Mouse (Mus musculus) urinary bladder, adult 18-20 months (tissue): ENCODE results near the gene Nup54.

Source experiments
- DNase-seq, 2 experiments: peaks; one replicate each; pipeline ENCODE4 v3.0.0; 2022; ENCODE audit warnings: low spot score in 2 of 2, mixed read lengths in 2 of 2

Gene Nup54

DNA sequence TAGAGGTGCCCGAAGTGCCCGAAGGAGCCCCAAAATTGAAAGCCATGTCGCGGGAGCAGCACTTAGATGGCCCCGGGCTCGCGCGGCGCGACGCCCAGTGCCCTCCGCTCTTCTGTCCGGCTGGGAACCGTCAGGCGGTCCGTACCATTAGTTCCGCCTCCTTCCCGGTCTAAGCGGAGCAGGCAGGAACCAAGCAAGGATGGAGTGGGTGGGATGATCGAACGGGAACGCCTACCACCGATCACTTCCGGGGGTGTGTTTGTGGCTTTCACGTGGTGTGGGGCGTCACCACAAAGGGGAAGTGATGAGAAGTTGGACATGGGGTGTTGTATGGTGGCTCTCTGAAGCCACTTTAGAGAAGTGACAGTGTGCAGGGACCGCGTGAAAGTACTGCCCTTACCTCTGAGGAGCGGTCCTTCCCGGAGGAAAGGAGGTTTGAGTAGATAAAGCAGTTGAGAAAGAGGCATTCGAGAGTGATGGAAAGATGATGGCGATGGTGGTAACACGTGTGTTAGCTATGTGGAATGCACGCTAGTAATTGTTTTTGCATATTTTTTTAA is at the start of gene Nup54:
Gene Nup54 (minus strand): TSS at position 195 of the 560 bp plus-strand sequence.
- peak; percentile 93 to 95 for DNase-seq

DNA sequence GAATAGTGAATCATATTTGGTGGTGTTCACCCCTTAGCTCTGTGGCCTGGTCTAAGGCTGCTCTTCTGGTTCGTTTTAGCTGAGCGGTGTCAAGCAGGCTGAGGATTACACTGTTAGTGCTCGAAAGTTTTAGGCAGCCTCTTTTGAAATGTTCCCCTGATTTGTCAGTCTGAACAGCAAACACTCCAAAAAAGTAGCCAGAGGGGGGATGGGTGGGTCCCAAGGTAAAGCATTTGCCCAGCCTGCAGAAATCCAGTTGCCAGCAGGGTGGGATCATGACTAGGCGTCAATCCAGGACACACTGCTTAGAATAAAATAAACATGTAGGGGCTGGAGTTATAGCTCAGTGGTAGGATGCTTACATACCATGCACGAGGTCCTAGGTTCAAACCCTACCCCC is 37.8 kb upstream of the Nup54 start:
- DNase-seq: no peak

DNA sequence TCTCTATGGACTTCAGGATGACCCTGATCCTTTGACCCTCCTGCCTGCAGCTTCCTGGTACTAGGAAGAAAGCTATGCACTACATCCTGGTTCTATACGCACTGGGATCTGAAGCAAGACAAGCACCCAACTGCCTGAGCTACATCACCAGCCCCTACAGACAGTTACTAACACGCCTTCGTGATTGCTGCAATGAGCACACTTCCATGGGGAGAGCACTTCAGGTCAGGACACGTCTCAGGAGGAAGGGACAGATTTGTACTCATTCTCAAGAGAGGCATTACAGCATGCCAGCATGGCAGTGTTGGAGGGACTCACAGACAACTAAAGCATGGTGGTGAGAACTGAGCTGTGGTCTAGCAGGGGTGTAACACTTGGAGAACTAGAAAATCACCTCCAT is 36.5 kb upstream of the Nup54 start:
- DNase-seq: peak in 1 of 2 experiments; percentile 48

DNA sequence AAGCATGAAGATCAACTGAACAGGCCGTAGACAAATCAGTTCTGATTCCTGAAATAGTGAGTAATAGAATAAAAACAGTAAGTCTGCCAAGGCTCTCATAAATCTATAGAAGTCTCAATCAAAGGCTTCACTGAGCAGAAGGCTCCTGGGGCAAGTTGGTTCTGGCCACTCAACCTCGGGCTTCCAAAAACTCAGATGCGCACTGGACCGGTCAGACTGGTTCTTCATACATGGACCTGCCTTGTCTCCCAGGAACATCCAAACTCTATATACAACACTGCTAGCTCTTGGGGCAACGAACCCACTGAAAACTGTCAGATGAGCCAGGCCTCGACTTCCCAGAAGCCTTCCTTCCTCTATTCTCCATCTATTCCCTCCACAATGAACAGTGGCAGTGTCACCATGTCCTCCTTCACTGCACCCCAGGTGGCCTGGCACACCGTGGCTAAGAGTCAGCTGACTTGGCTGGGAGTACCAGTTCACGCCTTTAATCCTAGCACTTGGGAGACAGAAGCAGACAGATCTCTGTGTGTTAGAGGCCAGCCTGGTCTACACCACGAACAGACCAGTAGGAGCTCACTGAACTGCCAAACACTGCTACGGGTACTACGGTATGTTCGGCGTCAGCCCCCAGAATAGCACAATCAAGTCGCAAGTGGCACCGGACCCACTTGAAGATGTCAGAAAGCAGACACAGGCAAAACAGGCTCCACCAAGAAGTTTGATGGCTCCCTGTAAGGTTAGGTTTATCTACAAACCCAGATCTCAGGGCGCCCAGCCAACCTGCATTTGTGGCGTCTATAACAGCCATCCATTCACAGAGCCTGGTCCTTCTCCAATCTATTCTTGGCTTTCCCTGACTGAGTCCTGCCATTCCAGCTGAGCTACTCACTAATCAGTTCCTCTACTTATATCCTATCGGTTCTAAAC is 34.4 kb upstream of the Nup54 start:
- DNase-seq: peak in 1 of 2 experiments; percentile 60

DNA sequence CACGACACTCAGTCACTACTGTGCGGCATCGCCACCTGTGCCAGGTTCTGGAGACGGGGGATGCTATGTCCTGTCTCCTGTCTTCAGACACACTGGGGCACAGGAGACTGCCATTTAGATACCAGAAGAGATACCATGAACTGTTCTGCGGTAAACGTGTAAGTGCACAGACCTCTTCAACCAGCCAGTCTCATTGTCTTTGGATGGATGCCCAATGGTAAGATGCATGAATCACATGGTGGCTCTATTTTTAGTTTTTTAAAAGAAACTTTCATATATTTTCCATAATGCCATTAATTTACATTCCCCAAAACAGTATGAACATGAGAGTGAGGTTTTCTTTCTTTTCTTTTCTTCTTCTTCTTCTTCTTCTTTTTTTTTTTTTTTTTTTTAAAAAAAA is 33.2 kb upstream of the Nup54 start:
- DNase-seq: no peak

DNA sequence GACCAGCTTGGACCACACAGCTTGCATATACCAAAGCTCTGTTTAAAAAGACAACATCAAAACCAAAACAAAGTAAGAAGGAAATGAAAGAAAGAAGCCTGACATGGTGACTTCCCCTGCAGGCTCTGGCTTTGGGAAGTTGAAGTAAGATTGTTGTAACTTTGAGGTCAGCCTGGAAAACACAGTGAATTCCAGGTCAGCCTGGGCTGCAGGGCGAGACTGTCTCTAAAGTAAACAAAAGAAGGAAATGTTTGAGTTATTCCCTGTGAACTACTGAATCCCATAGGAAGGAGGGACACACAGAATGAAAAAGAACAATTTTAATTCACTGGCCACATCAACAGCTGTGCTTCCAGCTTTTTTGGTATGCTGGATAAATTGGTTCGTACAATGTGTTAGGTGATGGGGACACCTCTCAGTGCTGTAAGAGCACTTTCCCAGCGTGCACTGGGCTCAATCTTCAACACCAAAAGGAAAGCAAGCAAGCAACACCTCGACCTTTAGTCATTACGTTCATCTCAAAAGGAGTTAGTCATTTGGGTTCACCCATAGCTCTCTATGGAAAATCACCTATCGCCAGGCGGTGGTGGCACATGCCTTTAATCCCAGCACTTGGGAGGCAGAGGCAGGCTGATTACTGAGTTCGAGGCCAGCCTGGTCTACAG is 32.2 kb upstream of the Nup54 start:
- no peak for DNase-seq

DNA sequence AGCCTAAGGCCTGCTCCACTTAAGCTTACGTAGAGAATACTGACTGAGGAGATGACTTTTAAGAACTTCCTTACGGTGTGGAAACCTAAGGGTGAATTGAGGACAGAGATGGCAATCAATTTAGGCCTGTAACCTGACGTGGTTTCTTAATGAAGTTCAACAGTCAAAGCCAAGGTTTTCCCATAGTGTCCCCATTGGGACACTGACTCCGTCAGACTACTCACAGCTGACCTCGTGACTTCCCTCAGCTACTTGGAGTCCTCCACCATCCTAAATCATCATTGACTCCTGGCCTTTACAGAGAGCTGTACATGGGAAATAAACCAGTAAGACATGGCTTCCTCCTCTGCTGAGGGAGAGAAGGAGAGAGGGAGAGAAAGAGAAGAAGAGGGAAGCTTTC is 30.5 kb upstream of the Nup54 start:
- DNase-seq: no peak

DNA sequence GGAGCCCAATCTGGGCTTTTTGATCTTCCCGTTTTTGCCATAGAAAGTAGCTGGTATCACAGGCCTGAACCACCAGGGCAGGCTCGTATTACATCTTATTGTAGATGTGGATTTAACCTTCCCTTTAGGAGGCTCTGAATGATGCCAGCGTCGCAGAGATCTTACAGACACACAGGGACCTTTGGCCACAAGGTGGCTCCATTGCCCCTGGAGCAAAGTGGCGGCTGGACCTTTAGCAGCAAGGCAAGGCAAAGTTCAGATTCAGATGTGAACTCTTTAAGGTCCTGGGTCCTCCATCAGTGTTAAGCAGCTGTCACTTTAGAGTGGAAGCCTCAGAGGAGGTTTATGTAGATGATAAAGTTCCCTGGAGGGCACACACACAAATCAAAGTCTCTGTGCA is 26.3 kb upstream of the Nup54 start:
- peak; percentile 38 to 48 for DNase-seq

DNA sequence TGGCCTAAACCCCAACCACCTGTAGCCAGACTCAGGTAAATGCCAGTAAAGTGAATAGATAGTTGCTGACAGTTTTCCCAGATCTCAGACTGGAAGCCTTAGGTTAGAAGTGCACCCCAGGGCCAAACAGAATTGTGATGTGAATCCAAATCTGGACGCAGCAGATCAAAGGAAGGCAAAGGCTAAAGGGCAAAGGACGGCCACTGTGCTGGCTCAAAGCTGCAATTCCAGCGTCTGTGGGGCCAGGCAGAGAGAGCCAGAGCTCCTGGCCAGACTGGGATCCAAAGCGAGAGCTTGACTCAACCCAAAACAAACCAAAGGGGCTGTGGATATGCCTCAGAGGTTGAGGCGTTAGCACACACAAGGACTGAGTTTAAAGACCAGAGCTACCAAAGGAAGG is 23.7 kb upstream of the Nup54 start:
- DNase-seq: no peak

DNA sequence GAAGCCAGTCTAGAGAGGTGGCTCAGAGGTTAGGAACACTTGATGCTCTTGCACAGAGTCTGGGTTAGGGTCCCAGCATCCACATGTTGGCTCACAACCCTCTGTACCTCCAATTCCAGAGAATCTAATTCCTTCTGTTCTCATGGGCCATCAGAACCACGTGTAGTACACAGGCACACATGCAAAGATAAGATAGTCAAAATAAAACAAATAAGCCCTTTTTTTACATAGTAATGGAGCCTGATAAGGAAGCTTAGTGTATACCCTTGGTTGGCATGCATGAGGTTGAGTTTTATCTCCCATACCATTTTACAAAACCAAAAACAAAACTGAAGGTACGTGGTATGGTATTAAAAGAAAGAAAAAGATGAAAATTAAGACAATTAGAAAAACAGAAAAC is 22.4 kb upstream of the Nup54 start:
- no peak for DNase-seq

DNA sequence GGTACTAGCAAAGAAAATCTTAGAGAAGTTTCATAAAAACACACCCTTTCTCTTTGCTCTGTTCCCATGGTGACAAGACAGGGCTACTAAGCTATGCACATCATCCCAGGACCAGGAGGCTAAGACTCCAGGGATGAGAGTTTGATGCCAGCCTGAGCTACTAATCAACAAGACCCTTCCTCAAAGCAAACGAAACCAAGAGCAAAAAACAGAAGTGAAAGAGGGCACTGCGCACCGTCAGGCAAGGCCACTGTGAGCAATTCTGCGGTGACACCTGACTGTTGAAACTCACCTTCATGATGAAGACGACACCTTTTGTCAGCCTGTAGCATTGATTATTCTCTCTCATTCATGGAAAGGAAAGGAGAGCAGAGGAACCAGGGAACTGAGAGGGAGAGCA is 17.9 kb upstream of the Nup54 start:
- DNase-seq: no peak

DNA sequence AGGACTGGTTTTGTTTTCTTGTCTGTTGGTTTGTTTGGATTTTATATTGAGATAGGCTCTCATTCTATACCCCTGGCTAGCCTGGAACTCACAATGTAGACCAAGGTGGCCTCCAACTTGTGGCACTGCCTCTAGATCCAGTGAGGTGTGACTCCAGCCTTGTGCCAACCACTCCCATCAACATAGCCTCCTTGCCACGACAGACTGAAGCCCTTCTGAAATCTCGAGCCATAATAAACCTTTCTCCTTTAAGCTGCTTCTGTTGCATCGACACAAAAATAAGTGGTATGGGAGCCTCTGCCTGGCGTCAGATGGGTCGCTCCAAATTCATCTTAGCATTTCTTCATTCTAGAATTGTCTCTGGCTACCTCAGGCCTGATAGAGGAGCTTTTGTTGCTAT is 11.7 kb upstream of the Nup54 start:
- DNase-seq: no peak

DNA sequence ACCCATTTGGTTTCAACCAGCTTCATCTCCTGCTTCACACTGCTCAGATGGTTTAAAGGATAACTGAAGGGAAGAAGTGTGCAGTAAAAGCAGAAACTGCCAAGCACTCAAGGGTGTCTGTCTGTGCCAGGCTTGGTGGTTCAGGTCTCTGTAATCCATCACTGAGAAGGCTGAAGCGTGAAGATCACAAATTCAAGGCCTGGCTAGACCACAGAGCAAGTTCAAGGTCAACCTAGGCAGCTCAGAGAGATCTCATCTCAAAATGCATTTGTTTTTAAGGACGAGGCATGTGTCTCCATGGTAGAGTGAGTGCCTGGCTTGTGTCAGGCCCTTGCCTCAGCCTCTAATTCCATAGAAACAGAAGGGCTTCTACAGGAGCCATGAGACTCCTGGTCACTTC is 10.0 kb upstream of the Nup54 start:
- no peak for DNase-seq

DNA sequence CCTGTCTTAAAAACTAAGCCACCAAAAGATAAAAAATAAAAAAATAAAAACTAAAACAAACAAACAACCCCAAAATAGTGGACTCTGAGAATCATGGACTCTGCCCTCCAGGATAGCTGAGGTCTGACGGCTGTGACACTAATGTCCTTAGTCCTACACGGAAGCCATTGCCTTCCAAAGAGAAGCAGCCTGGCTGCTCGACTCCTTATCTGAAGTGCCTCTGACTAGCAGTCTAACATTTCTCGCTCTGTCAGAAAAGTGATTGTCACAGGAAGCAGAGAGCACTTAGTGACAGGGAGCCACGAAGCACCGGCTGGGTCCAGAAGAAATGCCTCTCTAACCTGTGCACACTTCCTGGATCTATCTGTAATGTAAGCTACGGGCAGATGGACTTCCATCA is 7.9 kb upstream of the Nup54 start:
- no peak for DNase-seq

DNA sequence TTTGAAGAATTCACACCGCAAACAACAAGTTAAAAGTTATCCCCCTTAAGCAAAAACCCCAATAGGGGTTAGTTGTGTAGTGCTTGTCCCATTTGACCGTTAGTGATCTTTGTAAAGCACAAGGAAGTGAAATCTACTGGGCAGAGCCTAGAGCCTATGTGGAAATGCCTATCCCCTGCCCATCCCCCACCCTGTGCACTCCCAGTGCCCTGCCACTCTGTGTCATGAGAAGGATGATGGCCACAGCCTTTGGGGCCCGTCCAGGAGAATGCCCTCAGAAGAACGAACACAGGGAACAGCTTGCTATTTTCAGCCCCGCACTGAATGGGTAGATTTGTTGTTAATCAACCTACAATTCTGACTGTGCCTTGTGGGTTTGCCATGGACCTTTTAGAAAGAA is 6.5 kb upstream of the Nup54 start:
- DNase-seq: no peak

DNA sequence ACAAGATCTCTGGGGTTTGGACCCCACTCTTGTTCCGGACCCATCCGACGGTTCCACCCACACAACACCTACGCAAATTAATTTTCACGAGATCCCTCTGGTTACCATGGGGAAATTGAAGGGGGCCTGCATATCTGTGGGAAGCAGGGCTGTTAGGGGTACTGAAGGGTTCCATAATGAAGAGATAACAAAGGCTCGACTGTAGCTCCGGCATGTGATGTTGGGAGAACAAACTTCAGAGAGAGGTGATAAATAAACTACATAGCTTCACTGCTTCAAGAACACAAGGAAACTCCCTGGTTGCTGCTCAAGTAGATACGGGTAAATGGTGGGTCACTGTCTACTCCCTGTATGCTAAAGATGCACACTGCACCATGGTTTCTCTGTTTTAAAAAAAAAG is 3.5 kb upstream of the Nup54 start:
- no peak for DNase-seq

DNA sequence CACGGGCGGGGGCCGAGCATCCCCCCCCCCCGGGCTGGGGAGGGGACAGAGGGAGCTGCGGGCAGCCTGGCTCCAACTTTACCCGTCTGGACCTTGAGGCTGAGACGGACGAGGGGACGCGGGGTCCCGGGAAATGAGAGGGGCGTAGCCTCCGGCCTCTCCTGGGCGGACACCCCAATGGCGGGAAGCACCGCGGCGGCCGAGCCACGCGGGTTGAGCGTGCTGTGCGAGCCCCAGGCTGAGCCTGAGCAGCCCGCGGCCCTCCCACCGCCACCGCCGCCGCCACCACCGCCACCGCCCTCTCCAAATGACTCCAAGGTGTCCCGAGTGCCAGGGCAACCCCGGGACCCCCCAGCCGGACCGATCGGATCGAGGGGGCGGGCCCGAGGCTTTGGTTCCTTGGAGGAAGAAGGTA is 441 bp downstream of the Nup54 start:
- DNase-seq: no peak

DNA sequence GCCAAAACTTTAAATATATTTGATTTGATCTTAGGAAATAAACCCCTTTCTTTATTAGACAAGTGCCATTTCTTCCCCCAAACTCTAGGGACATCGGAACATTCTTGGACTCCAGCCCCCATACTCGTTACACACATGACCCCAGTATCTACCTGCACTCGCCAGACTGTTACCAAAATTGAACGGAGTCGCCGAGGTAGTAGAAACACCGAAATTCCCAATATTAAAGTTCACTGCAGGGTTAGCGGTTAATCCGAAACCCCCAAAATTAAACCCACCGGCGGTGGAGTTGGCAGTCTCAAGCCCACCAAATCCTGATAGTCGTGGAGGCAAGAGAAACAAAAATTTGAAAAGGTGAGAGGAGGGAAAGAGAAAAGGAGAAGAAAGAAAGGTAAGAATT is 949 bp downstream of the Nup54 start:
- DNase-seq: no peak

DNA sequence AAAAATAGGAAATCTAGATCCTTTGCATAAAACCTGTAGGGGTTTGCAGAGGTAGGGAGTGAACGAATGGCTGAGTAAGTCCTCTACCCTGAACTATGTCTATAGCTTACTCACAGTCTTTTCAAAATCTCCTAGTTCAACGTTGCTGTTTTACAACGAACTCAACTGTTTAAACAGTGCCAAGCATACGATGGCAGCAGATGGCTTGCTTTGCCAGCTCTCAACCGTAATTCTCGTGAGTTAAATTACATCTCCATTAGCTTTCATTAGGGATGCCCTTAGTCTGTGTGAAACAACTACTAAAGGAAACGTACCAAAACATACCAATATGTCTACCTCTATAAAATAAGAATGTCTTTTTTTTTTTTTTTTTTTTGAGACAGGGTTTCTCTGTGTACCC is 3.4 kb downstream of the Nup54 start:
- DNase-seq: no peak

DNA sequence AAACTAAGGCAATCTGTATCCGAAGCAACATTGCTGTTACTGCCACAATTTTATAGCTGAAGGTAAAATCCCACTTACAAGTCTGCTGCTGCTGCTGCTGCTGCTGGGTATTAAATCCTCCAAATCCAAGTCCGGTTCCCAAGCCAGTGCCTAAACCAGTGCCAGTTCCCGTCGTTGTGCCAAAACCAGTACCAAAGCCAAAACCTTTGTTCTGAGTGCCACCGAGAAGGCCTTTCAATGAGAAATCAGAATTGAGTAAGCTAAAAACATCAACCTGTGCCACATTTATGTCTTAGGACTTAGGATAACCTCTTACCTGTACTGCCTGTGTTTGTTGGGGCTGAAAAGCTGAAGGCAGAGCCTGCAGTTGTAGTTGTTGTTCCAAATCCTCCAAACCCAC is 4.3 kb downstream of the Nup54 start:
- DNase-seq: no peak

DNA sequence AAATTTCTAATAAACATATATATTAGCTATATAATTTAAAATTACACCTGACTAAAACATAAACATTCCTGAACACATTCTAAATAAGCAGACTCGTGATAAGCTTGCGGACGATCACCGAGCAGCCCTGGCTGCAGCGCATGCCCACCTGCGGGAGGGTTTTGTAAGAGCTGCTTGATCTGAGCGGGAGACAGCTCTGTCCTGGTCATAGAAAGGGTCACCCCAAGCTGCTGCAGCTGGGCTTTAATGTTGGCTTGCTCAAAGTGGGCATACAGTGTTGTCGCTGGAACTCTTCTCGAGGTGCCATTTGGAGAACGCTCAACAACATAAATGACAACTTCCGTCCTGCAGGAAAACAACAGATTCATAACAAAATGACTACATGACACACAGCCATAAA is 10.9 kb downstream of the Nup54 start:
- no peak for DNase-seq

DNA sequence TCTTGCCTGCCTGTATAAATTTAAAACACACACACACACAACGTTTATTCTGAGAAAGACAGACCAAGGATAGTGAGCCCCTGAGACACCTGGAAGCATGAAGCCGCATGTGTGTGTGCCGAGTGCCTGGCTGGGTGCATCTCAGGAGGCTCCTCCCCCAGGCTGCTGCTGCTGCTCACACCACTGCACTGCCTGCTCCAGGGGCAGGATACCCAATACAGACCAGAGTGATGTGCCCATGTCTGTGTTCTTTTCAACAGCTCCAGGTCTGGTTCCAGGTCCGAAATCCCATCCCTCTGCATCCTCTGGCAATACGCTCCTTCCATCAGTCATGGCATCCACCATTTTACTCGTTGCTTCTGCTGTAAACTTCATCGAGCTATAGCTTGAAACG is 21.0 kb downstream of the Nup54 start:
- no peak for DNase-seq
